Mouse (Mus musculus) CH12.LX (cell line): ENCODE results near the gene Eif4e1b. TPM values are rescaled to one million over a fixed set of nuclear protein-coding genes. Genes with fewer than 3 reads are reported as not detected.

Experiments
- DNase-seq: peaks from one replicate; pipeline ENCODE4 v3.0.0-alpha.2; 2013; ENCODE audit errors: extremely low read depth
- H3K27ac ChIP-seq: 2 replicates; pipeline ENCODE4 v1.5.1; 2012; ENCODE audit warnings: low read depth, mild to moderate bottlenecking, control low read depth, moderate library complexity; ENCODE audit not compliant: insufficient read depth
- H3K27me3 ChIP-seq: replicated peaks from 2 replicates; pipeline ENCODE3; 2012; ENCODE audit warnings: inconsistent platforms
- H3K36me3 ChIP-seq, 2 experiments: replicated peaks in 1 of 2; 2 replicates each; pipeline versions ENCODE3 to v1.6.1; 2012; ENCODE audit warnings: inconsistent platforms in 1 of 2, low read length in 1 of 2, mild to moderate bottlenecking in 1 of 2, mixed read lengths in 1 of 2, moderate library complexity in 1 of 2; ENCODE audit not compliant: control insufficient read depth in 1 of 2, insufficient read depth in 1 of 2
- H3K4me1 ChIP-seq, 2 experiments: 2 replicates each; pipeline ENCODE4 v1.6.1; 2012; ENCODE audit warnings: inconsistent platforms in 1 of 2, moderate library complexity in 1 of 2; ENCODE audit not compliant: insufficient read depth in 2 of 2, control insufficient read depth in 1 of 2
- H3K4me2 ChIP-seq: 2 replicates; pipeline ENCODE4 v1.6.1; 2012; ENCODE audit warnings: low read depth, mild to moderate bottlenecking, control low read depth; ENCODE audit not compliant: poor library complexity, insufficient read depth, severe bottlenecking
- H3K4me3 ChIP-seq, 3 experiments: fragments of 150-350 bp in 1 of 3; sonication (generic) in 1 of 3; replicated peaks in 1 of 3; 2 replicates each; pipeline versions ENCODE3 to v1.5.1; 2011 to 2012; ENCODE audit warnings: low read depth in 2 of 3, low read length in 2 of 3, mild to moderate bottlenecking in 2 of 3, moderate library complexity in 2 of 3, control low read depth in 1 of 3, improper control_type of control experiment in 1 of 3, inconsistent platforms in 1 of 3, mixed read lengths in 1 of 3; ENCODE audit not compliant: poor library complexity in 1 of 3
- H3K79me2 ChIP-seq: replicated peaks from 2 replicates; pipeline ENCODE4 v1.6.1; 2012; ENCODE audit warnings: mild to moderate bottlenecking, moderate library complexity; ENCODE audit not compliant: control insufficient read depth, poor library complexity, insufficient read depth, severe bottlenecking; ENCODE audit errors: extremely low read depth
- H3K9ac ChIP-seq: 2 replicates; pipeline ENCODE4 v1.6.1; 2012; ENCODE audit warnings: low read depth, mild to moderate bottlenecking, control low read depth, moderate library complexity; ENCODE audit not compliant: insufficient read depth
- H3K9me3 ChIP-seq: replicated peaks from 2 replicates; pipeline ENCODE3; 2012; ENCODE audit warnings: low read length, inconsistent platforms, mixed read lengths
- BHLHE40 ChIP-seq: IDR thresholded peaks from 2 replicates; pipeline ENCODE4 v1.6.1; 2011; ENCODE audit warnings: mild to moderate bottlenecking, low read depth, low read length, improper control_type of control experiment
- CHD1 ChIP-seq: IDR thresholded peaks from 2 replicates; pipeline ENCODE4 v1.6.1; 2012; ENCODE audit warnings: low read depth, low read length, improper control_type of control experiment, inconsistent platforms
- CHD2 ChIP-seq: IDR thresholded peaks from 2 replicates; pipeline ENCODE4 v1.6.1; 2011; ENCODE audit warnings: low read length, improper control_type of control experiment
- CTCF ChIP-seq, 2 experiments: IDR thresholded peaks in 1 of 2; conservative IDR thresholded peaks in 1 of 2; 2 replicates each; pipeline ENCODE4 v1.5.1; 2011 to 2012; ENCODE audit warnings: low read depth in 2 of 2, low read length in 2 of 2, improper control_type of control experiment in 1 of 2, inconsistent platforms in 1 of 2, mild to moderate bottlenecking in 1 of 2, moderate library complexity in 1 of 2
- ETS1 ChIP-seq: conservative IDR thresholded peaks from 2 replicates; pipeline ENCODE4 v1.6.1; 2012; ENCODE audit warnings: low read depth, mild to moderate bottlenecking, inconsistent platforms, low read length, improper control_type of control experiment, moderate library complexity
- HCFC1 ChIP-seq: IDR thresholded peaks from 2 replicates; pipeline ENCODE4 v1.6.1; 2012; ENCODE audit warnings: low read depth, mild to moderate bottlenecking, inconsistent platforms, low read length, improper control_type of control experiment
- IRF4 ChIP-seq: IDR thresholded peaks from 2 replicates; pipeline ENCODE4 v1.6.1; 2014; ENCODE audit warnings: low read depth, mild to moderate bottlenecking, inconsistent platforms, low read length, improper control_type of control experiment
- KAT2A ChIP-seq: IDR thresholded peaks from 2 replicates; pipeline ENCODE4 v1.6.1; 2012; ENCODE audit warnings: low read length, improper control_type of control experiment, inconsistent platforms; ENCODE audit not compliant: insufficient replicate concordance
- MAFK ChIP-seq: IDR thresholded peaks from 2 replicates; pipeline ENCODE4 v1.6.1; 2011; ENCODE audit warnings: low read length, improper control_type of control experiment; ENCODE audit not compliant: insufficient replicate concordance
- MAX ChIP-seq: IDR thresholded peaks from 2 replicates; pipeline ENCODE4 v1.6.1; 2011; ENCODE audit warnings: low read length, improper control_type of control experiment
- MEF2A ChIP-seq: IDR thresholded peaks from 2 replicates; pipeline ENCODE4 v1.6.1; 2014; ENCODE audit warnings: low read depth, mild to moderate bottlenecking, inconsistent platforms, low read length, improper control_type of control experiment, borderline replicate concordance
- POLR2AphosphoS2 ChIP-seq: IDR thresholded peaks from 2 replicates; pipeline ENCODE4 v1.6.1; 2011; ENCODE audit warnings: low read depth, low read length, improper control_type of control experiment
- RCOR1 ChIP-seq: conservative IDR thresholded peaks from 2 replicates; pipeline ENCODE4 v1.6.1; 2012; ENCODE audit warnings: low read depth, mild to moderate bottlenecking, inconsistent platforms, low read length, improper control_type of control experiment
- SMC3 ChIP-seq: IDR thresholded peaks from 2 replicates; pipeline ENCODE4 v1.6.1; 2011; ENCODE audit warnings: low read depth, low read length, improper control_type of control experiment
- TBP ChIP-seq: conservative IDR thresholded peaks from 2 replicates; pipeline ENCODE4 v1.6.1; 2011; ENCODE audit warnings: low read depth, low read length, improper control_type of control experiment
- USF1 ChIP-seq: IDR thresholded peaks from 2 replicates; pipeline ENCODE4 v1.6.1; 2014; ENCODE audit warnings: low read depth, mild to moderate bottlenecking, inconsistent platforms, low read length, improper control_type of control experiment
- USF2 ChIP-seq: conservative IDR thresholded peaks from 2 replicates; pipeline ENCODE4 v1.6.1; 2011; ENCODE audit warnings: low read depth, low read length, improper control_type of control experiment
- ZMIZ1 ChIP-seq: IDR thresholded peaks from 2 replicates; pipeline ENCODE4 v1.6.1; 2012; ENCODE audit warnings: low read depth, mild to moderate bottlenecking, inconsistent platforms, low read length, improper control_type of control experiment
- ZNF384 ChIP-seq: IDR thresholded peaks from 2 replicates; pipeline ENCODE4 v1.6.1; 2012; ENCODE audit warnings: low read depth, low read length, improper control_type of control experiment, inconsistent platforms
- dilution Hi-C: fragments of 300-500 bp; cut with MboI; formaldehyde crosslinking; loops from 2 replicates; pipeline ENCODE4 v1.14.3; 2020; ENCODE audit warnings: low sequenced_read_pairs; ENCODE audit not compliant: extremely low pct_unique_long_range_greater_than_20kb, extremely low pct_ligation_motif_present
- in situ Hi-C: fragments of 300-500 bp; cut with MboI; formaldehyde crosslinking; loops from 3 replicates; pipeline ENCODE4 v1.14.3; 2019; ENCODE audit warnings: low sequenced_read_pairs, low pct_ligation_motif_present, low pct_unique_long_range_greater_than_20kb, mixed read lengths
- polyA plus RNA-seq: library from polyadenylated mRNA; unstranded; fragments of >175 nt; gene quantifications from 2 replicates; pipeline ENCODE4 v1.2.1, GENCODE M21; 2012; ENCODE audit warnings: low read depth; ENCODE audit not compliant: insufficient read length
- total RNA-seq, 2 experiments: library from RNA; depleted of rRNA; stranded (reverse); fragments of 300-350 nt in 1 of 2; fragments of >200 nt in 1 of 2; gene quantifications; 2 replicates each; pipeline ENCODE4 v1.2.3; 2012 to 2014

Gene Eif4e1b
- total and polyA plus RNA-seq, 3 experiments = not detected

DNA sequence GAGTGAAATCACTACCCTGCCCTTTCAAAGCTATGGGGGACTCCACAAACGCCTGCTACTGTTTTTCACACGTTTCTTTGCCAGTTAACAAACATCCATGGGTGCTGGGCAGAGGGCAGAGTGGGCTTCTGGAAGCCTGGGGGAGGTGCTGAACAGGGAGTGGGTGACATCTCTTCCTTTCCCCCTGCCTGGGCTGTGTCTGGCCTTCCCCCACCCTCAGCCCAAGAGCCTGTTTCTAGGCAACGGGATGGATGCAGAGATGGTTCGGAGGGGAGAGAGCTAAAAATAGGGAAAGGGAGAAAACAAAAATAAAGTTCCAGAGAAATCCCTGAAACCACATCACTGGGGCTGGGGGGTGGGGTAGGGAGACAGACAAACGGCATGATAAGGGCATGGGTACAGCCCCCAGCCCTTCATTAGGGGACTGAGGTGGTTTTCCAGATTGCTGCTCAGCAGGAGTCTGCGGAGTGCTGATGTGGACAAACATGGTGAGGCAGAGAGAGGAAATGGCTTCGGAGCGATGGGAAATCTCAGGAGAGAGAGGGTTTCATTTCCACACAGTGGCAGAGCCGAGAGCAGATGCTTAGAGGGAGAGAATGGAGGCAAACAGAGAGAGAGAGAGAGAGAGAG is 28.5 kb upstream of the Eif4e1b start:
- Histone ChIP-seq H3K27me3 (peaks cover 70% of the 10 kb centered on the region), H3K4me1 (no peaks in the 10 kb centered on the region), H3K4me2 (no peak overlapping the region), H3K4me3 (no peak overlapping the region), H3K79me2 (no peaks in the 10 kb centered on the region), H3K27ac (no peak overlapping the region), H3K9me3 (peaks cover 4% of the 10 kb centered on the region), H3K9ac (no peak overlapping the region), H3K36me3 (no peaks in the 10 kb centered on the region)
- dilution Hi-C loops (no loop called here), in situ Hi-C loops (no loop called here)
- no peak for DNase-seq
- no peak for TF ChIP-seq KAT2A
- TF ChIP-seq POLR2AphosphoS2 = no peak
- no peak for TF ChIP-seq MAX
- no peak for TF ChIP-seq MAFK
- TF ChIP-seq USF1 = no peak
- TF ChIP-seq ZMIZ1 = no peak
- TF ChIP-seq ETS1 = no peak
- TF ChIP-seq RCOR1 = no peak
- no peak for TF ChIP-seq ZNF384

GRCm38 (mm10) chr13:54756156-54756712 is 27.6 kb upstream of the Eif4e1b start:
- DNase-seq = no peak
- TF ChIP-seq USF1 (no peak), CTCF (conservative IDR thresholded peaks at IDR 0.05 in 1 of 2, IDR thresholded peaks at IDR 0.05 in 1 of 2; ENCODE audit: low read depth in 2 of 2, low read length in 2 of 2) (no peak), MEF2A (no peak), USF2 (no peak), ETS1 (no peak), SMC3 (no peak), ZMIZ1 (no peak), BHLHE40 (no peak), TBP (no peak), CHD1 (no peak), IRF4 (no peak), MAX (no peak), CHD2 (no peak), HCFC1 (no peak)
- no peak overlapping the region for H3K4me3 ChIP-seq
- dilution Hi-C loops (no loop called here), in situ Hi-C loops (no loop called here)
- H3K9ac ChIP-seq = no peak overlapping the region
- no peaks in the 10 kb centered on the region for H3K4me1 ChIP-seq
- no peak overlapping the region for H3K27ac ChIP-seq
- H3K36me3 ChIP-seq = no peaks in the 10 kb centered on the region
- no peak overlapping the region for H3K4me2 ChIP-seq
- peaks cover 4% of the 10 kb centered on the region for H3K9me3 ChIP-seq
- no peaks in the 10 kb centered on the region for H3K79me2 ChIP-seq
- H3K27me3 ChIP-seq = peaks cover 79% of the 10 kb centered on the region
